11 mouse cellular contexts compared by ENCODE assay signal in genomic region chr15:83678606-83679005, GRCm38 (mm10). TPM values are rescaled to one million over a fixed set of nuclear protein-coding genes. Genes with fewer than 3 reads are reported as not detected.
DNase-seq lines count a peak whose midpoint lies in the region; ATAC-seq and TF ChIP-seq lines count a peak whose summit lies in the region.
"Had no signal": no experiment of that assay in that cellular context is flagged by ENCODE, and none has a peak within 500 bp of the region (broad histone marks: within the 10 kb centered on the region; RNA-seq: fewer than 3 reads in every experiment).

No protein-coding gene starts in this region.

- peaks cover 79% of the 10 kb centered on the region for H3K4me1 ChIP-seq in forebrain, embryonic 10.5 days
- H3K4me1 ChIP-seq in hindbrain, postnatal 0 days (ENCODE audit: insufficient read depth, low read length), result no peaks in the 10 kb centered on the region; the same call in 1 of the 2 replicates
- peaks cover 27% of the 10 kb centered on the region for H3K4me1 ChIP-seq in neural tube, embryonic 12.5 days

- H3K4me2 ChIP-seq in hindbrain, postnatal 0 days (ENCODE audit: low read depth, low read length), result no peak overlapping the region
- H3K4me2 ChIP-seq in neural tube, embryonic 12.5 days (replicated peaks), result peak overlapping the region; percentile 43

- peak overlapping the region; percentile 29; the same call in 1 of the 2 replicates for H3K4me3 ChIP-seq in forebrain, embryonic 10.5 days
- H3K4me3 ChIP-seq in hindbrain, postnatal 0 days (ENCODE audit: low read length), result no peak overlapping the region
- no peak overlapping the region for H3K4me3 ChIP-seq in neural tube, embryonic 12.5 days
- H3K4me3 ChIP-seq: gastrocnemius, adult 2 months; left cerebral cortex, adult 2 months had no signal

- no peak for TF ChIP-seq CTCF in hindbrain, postnatal 0 days (IDR thresholded peaks at IDR 0.05; ENCODE audit: low read depth)

- 3% methylated on average over 11 of the region's 11 CpGs for WGBS in forebrain, embryonic 10.5 days
- WGBS in hindbrain, postnatal 0 days, result 10% methylated on average over 11 of the region's 11 CpGs
- WGBS in neural tube, embryonic 12.5 days, result 2% methylated on average over 11 of the region's 11 CpGs

- H3K36me3 ChIP-seq in forebrain, embryonic 10.5 days (replicated peaks), result peaks cover 36% of the 10 kb centered on the region
- H3K36me3 ChIP-seq in hindbrain, postnatal 0 days (ENCODE audit: insufficient read depth, low read length), result no peaks in the 10 kb centered on the region
- no peaks in the 10 kb centered on the region; the same call in 1 of the 2 replicates for H3K36me3 ChIP-seq in neural tube, embryonic 12.5 days
- H3K36me3 ChIP-seq: G1E had no signal

- H3K9me3 ChIP-seq in forebrain, embryonic 10.5 days, result no peaks in the 10 kb centered on the region
- no peaks in the 10 kb centered on the region for H3K9me3 ChIP-seq in hindbrain, postnatal 0 days (ENCODE audit: low read length)
- no peaks in the 10 kb centered on the region for H3K9me3 ChIP-seq in neural tube, embryonic 12.5 days

- peak; percentile 66 for DNase-seq in embryo, embryonic 9.5 days (ENCODE audit: extremely low spot score)
- peak; percentile 72 for DNase-seq in forebrain, embryonic 10.5 days (ENCODE audit: extremely low spot score, low spot score)
- peak; percentile 45 for DNase-seq in hindbrain, postnatal 0 days (ENCODE audit: low spot score)
- no peak for DNase-seq in gastrocnemius, postnatal 10 days
- DNase-seq in kidney, postnatal 14 days, result no peak
- DNase-seq in layer of hippocampus, postnatal 25 days (ENCODE audit: extremely low spot score in 1 of 2, low spot score in 1 of 2), result no peak
- DNase-seq: gastrocnemius, adult 2 months had no signal

- no peak for ATAC-seq in hindbrain, postnatal 0 days
- no peak for ATAC-seq in neural tube, embryonic 12.5 days (ENCODE audit: low FRiP score, low read depth)
- ATAC-seq: lung, postnatal 0 days had no signal

- peaks cover 81% of the 10 kb centered on the region for H3K27me3 ChIP-seq in forebrain, embryonic 10.5 days (ENCODE audit: poor library complexity, severe bottlenecking)
- H3K27me3 ChIP-seq in hindbrain, postnatal 0 days (ENCODE audit: insufficient read depth, low read length), result no peaks in the 10 kb centered on the region
- peaks cover 20% of the 10 kb centered on the region for H3K27me3 ChIP-seq in neural tube, embryonic 12.5 days (replicated peaks)

- H3K27ac ChIP-seq in forebrain, embryonic 10.5 days, result peak overlapping the region; percentile 81
- no peak overlapping the region for H3K27ac ChIP-seq in hindbrain, postnatal 0 days
- H3K27ac ChIP-seq in neural tube, embryonic 12.5 days, result no peak overlapping the region
- H3K27ac ChIP-seq: gastrocnemius, adult 2 months; left cerebral cortex, adult 2 months had no signal

- 0 out of 2 replicates have a peak overlapping the region, but pooled peaks have one; percentile 21 for H3K9ac ChIP-seq in hindbrain, postnatal 0 days (replicated peaks; ENCODE audit: low read length)
- H3K9ac ChIP-seq in neural tube, embryonic 12.5 days, result 0 out of 2 replicates have a peak overlapping the region, but pooled peaks have one; percentile 38

RNA-seq across cellular contexts. Expression of gene Scube1, which starts 46.2 kb away (rescaled TPM):
- 58.7 and 68.0 TPM in 2 replicates for polyA plus RNA-seq in forebrain, embryonic 10.5 days (2016; fragmentation: Nextera tagmentation; extraction: Ambion mirVana)
- total RNA-seq in hindbrain, postnatal 0 days (2014; rRNA removed), result 13.4 TPM in 2 replicates
- polyA plus RNA-seq in hindbrain, postnatal 0 days (2015; fragmentation: Nextera tagmentation; extraction: Ambion mirVana), result 3.2 and 3.3 TPM in 2 replicates
- 29.7 and 32.4 TPM in 2 replicates for polyA plus RNA-seq in neural tube, embryonic 12.5 days (2016; fragmentation: Nextera tagmentation; extraction: Ambion mirVana)
- total RNA-seq in gastrocnemius, postnatal 10 days (2021), result 1 to 10 TPM; 2.5 to 2.8 TPM
- 10 to 100 TPM; 16.7 to 19.3 TPM for total RNA-seq in layer of hippocampus, postnatal 25 days (2021)
- polyA plus RNA-seq: G1E had no signal

Comparison
In these comparisons a context has a peak if more than half of its experiments do, and no peak if none do; other contexts are left out.
1. DNase-seq: peak in embryo, embryonic 9.5 days (single experiment), forebrain, embryonic 10.5 days (single experiment) and hindbrain, postnatal 0 days (single experiment); none in gastrocnemius, postnatal 10 days (single experiment), kidney, postnatal 14 days (single experiment) and layer of hippocampus, postnatal 25 days (0 of 2).